Mouse (Mus musculus): ENCODE data around the gene Prpf3.

DNA sequence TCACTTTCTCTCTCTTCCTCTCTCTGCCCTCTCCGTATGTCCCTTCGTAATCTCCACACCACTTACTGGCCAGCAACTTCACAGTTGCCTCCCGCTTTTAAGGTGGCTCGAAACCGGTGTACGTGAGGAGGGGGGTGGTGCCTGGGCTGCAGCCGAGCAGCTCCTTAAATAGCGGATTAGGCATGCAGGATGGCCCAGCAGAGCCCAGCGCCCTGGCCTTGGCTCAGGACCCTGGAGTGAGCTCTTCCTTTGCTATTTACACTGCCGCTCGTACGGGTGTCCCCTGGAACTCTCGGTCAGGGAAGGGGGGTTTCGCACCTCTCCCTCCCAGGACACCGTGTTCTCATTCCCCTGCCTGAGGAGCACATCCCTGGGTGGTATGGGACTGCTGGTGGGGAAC lies 48.9 kb upstream of the Prpf3 start, which contains the start of gene Car14:
- TF ChIP-seq POLR2A (IDR thresholded peaks at IDR 0.05; ENCODE audit: insufficient read length, low read depth) (no peak), CEBPB (IDR thresholded peaks at IDR 0.05; ENCODE audit: insufficient read depth, poor library complexity, severe bottlenecking) (no peak), MYOD1 (IDR thresholded peaks at IDR 0.05; ENCODE audit: control insufficient read depth in 1 of 3, insufficient read length in 2 of 3, low read depth in 2 of 3) (no peak), MAX (IDR thresholded peaks at IDR 0.05; ENCODE audit: low read depth) (no peak), USF1 (IDR thresholded peaks at IDR 0.05; ENCODE audit: low read depth) (no peak)

Measured in myocyte (in vitro differentiated cells).